Mouse (Mus musculus): ENCODE measurements around the gene Pigl.
"Not testable (repeated sequence)": the region's sequence is repeated elsewhere in the genome, so short reads cannot be mapped to it uniquely, and the experiment has no call there.

The Pigl gene

DNA sequence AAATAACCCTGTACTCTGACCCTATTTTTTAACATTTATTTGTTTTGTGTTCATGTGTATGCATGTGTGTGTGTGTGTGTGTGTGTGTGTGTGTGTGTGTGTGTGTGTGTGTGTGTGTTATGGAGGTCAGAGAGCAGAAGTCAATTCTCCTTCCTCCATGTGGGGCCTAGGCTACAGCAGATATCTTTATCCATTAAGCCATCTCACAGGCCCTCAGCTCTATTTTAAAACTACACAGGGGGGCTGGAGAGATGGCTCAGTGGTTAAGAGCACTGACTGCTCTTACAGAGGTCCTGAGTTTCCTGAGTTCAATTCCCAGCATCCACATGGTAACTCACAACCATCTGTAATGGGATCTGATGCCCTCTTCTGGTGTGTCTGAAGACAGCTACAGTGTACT lies 9.0 kb downstream of the Pigl start:
- in situ Hi-C loops (cut with MboI, MseI): not testable (repeated sequence)

DNA sequence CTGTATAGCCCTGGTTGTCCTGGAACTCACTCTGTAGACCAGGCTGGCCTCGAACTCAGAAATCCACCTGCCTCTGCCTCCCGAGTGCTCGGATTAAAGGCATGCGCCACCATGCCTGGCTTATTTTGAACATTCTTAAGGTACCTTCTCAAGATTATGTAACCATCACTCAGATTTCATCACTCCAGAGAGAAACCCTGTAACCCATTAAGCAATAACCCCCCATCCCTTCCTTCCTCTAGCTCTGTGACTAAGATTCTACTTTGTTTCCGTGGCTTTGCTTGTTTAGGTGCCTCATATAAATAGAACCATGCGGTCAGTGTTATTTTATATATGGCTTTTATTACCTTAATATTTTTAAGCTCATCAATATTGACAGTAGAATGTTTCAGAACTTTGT lies 12.2 kb downstream of the Pigl start:
- in situ Hi-C loops (cut with MboI, MseI): loop anchor here (10.0 kb wide), 1 partner anchor 54 kb away; no protein-coding TSS in a partner anchor

DNA sequence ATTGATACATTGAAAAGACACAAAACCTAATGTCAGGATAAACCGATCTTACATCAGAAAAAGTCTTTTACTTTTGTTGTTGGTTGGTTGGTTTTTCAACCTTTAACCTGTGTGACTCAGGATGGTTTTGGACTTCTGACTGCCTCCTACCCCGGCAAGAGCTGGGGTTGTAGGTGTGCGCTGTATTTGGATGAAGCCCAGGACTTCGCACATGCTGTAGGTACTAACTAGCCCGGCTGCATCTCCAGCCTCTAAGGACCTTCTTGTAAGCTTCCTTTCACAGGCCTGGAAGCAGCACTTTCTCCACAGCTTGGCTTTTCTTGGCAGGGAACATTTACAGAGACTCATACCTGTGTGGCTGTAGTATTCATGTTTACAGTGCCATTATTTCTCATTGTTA lies 15.3 kb downstream of the Pigl start:
- in situ Hi-C loops (cut with MboI, MseI): loop anchor here (10.0 kb wide), 1 partner anchor 51 kb away; no protein-coding TSS in a partner anchor

DNA sequence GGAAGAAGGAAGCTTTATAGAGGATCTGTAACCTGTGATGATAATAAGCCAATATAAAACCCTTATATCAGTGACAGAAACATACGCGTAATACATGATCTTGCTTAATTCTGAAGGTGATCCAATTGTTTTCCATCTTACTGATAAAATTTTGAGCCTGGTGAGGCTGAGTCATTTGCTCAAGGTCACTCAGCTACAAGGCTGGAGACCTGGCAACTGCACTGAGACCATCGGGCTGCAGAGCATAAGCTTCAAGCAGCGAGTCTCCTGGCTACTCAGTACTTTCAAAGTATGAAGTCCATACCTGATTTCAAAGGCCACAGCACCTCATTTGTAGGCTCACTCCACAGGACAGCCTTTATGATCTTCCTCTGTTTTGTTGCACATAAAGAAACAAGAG lies 17.9 kb downstream of the Pigl start:
- in situ Hi-C loops (cut with MboI, MseI): loop anchor here (10.0 kb wide), 1 partner anchor 49 kb away; no protein-coding TSS in a partner anchor

DNA sequence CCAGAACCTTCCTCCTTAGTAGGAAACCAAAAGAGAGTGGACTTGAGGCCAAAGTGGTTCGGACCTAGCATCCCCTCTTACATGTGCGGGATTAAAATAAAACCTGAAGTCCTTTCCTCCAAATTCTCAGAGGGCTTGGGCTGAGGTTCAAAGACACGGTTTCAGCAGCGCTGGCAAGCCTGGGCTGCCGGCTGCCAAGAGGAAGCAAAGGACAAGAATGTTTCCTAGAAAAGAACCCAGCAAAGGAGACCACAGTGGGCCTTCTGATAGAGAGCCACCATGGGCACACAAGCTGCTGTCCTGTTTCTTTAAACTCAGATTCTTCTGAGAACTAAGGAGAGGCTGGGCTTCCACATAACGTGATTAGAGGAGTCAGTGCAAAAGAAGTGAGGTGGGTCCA lies 20.7 kb downstream of the Pigl start:
- in situ Hi-C loops (cut with MboI, MseI): loop anchor here (10.0 kb wide), 1 partner anchor 46 kb away; no protein-coding TSS in a partner anchor

DNA sequence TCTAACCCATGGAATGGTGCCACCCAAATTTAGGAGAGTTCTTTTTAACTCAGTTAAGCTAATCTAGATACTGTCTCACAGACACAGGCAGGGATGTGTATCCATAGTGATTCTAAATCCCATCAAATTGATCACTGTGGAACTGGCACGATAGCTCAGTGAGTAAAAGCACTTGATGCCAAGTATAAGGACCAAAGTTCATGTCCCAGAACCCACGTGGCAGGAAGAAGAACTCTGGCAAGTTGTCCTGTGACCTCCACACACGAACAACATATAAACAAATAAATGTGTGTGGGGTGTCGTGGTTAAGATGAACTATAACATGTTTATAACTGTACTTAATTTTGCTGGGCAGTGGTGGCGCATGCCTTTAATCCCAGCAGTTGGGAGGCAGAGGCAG lies 21.3 kb downstream of the Pigl start:
- in situ Hi-C loops (cut with MboI, MseI): loop anchor here (10.0 kb wide), 1 partner anchor 45 kb away; no protein-coding TSS in a partner anchor

DNA sequence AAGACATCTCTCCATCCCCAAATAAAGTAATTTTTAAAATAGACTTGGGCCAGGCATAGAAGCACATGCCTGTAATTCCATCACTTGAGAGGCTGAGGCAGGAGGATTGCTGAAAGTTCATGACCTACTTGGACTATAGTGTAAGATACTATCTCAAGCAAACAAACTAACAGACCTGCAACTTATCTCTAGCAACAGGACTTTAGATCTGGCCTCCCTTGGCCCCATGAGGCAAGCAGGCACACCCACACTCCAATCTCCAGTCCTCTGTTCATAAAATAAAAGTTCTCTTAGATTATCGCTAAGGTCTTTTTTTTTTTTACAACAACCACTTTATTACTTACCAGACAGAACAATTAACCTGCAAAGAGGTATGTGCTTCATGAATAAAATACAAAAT lies 28.7 kb downstream of the Pigl start:
- in situ Hi-C loops (cut with MboI, MseI): no loop called here

DNA sequence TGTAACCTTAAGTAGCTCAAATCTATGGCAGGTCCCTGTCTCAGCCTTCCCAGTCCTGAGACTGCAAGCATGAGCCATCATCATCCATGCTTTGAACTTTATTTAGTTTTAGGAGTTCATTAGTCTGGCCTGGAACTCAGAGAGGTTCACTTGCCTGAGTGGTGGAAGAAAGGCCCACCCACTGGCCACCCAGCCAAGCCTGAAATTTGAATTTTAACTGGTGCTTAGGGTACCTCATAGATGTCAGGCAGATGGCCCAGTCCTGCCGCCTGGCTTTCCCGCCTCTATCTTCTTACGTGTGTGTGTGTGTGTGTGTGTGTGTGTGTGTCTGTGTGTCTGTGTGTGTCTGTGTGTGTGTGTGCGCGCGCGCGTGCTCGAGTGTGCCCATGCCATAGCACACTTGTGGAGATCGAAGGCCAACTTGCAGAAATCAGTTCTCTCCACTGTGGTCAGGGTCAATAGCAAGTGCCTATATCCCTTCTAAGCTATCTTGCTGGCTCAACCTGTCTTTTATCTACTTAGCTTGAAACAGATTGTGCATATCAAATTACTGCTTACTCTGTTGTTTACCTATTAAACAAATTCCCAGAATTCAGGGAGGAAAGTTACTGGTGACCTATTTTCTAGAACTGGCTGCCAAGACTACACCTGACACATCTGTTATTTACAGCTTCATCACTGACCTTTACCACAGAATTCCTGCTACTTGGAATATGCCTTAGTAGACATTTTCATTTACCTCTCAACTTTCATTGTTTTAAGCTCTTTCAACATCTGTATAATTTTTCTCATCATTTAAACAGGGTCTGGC lies 29.5 kb downstream of the Pigl start:
- in situ Hi-C loops (cut with MboI, MseI): no loop called here

DNA sequence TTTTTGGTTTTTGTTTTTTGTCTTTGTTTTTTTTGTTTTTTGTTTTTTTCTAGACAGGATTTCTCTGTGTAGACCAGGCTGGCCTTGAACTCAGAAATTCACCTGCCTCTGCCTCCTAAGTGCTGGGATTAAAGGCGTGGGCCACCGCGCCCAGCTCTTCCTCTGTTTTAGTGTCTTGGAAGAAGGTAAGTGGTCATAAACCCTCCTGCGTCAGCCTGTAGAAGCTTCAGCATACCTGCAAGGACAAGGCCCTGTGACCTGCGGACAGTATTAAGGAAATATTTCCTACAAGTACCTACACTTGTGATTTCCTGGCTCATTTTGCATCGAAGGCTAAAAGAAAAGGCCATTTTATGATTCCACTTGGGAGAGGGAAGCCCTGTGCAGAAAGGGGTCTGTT lies 35.4 kb downstream of the Pigl start:
- in situ Hi-C loops (cut with MboI, MseI): no loop called here

DNA sequence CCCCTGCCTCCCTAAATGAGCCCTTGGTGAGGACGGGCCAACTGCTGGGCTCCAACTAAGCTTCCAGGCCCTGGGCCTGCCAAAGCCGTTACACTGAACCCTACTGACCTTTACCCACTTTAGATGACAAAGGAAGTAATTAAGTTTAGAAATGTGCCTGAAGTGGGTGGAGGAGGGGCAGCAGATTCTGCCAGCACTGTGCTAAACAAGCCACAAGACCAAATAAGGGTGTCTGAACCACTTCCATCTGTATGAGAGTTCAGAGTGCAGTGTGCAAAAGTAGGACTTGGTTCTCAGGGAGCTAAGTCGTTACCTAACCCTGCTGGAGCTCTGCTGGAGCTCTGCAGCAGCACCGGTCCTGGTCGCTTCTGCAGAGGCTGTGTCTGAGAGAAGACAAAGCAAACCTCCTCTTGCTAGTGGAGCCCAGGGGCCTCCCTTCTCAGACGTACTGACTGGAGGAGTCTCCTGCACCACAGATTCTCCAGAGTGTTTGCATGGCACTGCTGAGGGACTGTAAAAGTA lies 36.6 kb downstream of the Pigl start:
- in situ Hi-C loops (cut with MboI, MseI): no loop called here

DNA sequence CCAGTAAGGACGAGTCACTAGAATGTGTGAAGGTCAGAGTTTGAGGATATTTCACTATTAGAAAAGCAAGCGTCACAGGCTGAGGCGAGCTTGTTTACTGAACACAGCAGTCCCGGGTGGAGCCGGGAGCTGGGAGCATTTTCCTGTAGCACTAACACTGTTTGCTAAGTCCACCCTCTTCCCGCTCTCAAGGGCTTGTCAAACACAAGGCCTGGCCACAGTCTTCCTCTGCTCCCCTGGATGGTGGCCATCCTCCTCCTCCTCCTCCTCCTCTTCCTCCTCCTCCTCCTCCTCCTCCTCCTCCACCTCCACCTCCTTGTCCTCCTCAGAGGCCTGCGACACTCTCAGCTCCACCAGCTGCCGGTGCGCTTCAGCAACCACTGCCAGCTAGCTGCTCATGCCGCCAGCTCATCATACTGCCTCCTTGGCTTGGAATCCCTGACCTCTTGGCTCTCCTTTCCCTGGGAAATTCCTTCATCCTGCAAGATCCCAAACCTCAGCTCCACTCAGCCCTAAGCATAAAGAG lies 37.1 kb downstream of the Pigl start:
- in situ Hi-C loops (cut with MboI, MseI): no loop called here

DNA sequence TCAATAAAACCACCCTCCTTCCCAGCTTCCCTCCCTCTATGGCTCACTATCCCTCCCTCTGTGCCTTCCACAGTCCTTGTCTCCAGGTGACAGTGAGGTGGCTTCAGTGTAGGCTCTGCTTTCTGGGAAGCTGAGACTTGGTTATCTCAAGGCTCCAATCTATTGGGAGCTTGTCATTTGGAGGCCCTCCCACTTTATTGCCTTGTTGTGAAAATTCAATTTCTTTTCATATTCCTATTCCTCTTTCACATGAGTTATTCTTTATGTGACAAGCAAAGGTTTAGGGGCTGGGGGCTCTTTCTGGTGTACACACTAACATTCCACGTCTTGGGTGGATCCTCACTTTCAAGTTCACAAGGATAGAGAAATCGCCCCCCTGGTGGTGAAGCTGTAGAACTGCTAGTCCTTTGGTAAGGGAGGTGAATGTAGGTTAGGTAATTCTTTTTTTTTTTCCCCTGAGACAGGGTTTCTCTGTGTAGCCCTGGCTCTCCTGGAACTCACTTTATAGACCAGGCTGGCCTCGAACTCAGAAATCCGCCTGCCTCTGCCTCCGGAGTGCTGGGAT lies 38.0 kb downstream of the Pigl start:
- in situ Hi-C loops (cut with MboI, MseI): no loop called here

DNA sequence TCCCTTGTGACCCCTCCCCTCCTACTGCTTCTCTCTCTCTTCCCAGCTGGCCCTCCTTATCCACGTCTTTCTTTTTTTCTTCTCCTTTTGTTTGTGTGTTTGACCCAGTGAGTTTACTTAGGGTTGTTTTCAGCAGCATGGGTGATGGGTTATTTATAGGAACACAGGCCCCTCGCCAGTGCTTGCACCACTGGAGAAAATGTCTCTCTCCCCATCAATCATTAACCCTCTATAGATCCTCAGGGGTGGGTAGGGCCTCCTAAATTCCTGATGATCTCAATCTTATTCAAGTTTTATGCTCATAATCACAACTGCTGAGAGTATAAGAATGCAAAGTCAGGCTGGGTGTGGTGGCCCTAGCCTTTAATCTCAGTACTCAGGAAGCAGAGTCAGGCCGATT lies 38.9 kb downstream of the Pigl start:
- in situ Hi-C loops (cut with MboI, MseI): no loop called here

DNA sequence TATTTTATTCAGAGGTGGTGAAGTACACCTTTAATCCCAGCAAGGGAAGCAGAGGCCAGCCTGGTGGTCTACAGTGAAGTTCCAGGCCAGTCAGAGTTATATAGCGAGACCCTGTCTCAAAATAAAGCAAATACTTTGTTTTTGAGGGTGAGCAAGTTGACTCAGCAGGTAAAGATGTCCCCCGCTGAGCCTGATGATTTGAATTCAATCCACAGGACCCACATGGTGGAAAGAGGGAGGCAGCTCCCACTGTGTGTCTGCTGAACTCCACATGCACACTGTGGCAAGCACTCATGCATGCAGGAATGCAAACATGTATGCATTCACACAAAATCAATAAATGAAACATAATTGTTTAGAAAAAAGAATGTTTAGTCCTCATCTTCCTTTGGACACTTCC lies 40.5 kb downstream of the Pigl start:
- in situ Hi-C loops (cut with MboI, MseI): no loop called here

DNA sequence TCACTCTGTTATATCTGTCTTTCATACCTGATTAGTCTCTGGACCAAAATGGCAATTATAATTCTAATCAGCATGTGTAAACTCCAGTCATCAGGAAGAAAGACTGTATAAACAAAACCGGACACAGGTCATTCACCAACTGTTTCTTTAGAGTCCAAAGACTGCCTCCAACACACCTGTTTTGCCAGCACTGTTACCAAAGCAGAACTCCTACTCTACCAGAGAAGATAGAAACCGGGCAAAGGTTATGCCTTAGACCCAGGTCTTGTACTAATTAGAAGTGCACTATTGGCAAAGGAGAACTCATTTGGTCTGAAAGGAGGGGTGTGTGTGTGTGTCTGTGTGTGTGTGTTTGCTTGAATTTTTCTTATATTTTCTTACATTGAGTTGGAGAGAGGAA lies 42.3 kb downstream of the Pigl start:
- in situ Hi-C loops (cut with MboI, MseI): no loop called here

DNA sequence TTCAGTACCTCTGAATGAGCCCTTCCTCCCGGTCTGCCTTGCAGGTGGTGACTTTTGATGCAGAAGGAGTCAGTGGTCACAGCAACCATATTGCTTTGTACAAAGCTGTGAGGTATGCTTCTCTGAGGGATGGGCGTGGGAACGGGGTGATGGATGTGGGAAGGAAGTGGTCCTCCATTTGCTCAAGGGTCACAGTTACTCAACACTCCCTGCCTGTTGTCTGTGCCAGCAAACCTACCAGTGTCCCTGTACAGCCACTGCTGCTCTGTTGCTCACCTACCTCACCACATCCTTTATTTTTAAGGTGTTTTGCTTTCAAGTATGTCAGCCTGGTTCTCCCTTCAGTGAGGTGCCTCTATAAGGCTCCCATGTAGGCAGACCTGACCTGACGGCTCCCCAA lies 49.4 kb downstream of the Pigl start:
- in situ Hi-C loops (cut with MboI, MseI): no loop called here

DNA sequence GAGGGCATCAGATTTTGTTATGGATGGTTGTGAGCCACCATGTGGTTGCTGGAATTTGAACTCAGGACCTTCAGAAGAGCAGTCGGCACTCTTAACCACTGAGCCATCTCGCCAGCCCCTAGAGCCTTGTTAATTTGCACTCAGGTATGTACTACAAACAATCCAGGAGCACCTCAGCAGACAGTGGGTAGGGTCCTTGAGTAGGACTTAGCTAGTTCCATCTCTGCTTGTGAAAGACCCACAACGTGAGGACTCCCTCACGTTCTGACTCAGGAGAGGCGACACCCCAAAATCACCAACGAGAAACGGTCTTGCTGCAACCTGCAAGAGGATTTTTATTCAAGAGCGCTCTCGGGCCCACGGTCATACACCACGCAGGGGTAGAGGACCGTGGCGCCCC lies 50.1 kb downstream of the Pigl start:
- in situ Hi-C loops (cut with MboI, MseI): not testable (repeated sequence)

DNA sequence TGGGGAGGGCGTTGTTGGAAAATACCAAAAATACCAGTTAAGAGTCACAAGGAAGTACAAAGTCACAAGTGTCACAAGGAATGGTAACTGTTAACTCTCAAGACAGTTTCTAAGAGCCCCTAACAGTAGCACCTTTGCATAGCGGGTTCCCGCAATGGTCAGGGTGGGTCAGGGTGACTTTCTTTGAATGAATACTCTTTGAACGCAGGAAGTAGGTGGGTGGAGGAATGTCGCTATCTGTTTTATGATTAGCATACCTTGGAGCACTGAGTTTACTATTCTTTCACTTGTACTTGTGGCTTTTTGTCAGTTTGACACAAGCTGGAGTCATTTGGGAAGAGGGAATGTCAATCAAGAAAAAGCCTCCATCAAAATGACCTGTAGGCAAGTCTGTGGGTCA lies 50.6 kb downstream of the Pigl start:
- in situ Hi-C loops (cut with MboI, MseI): not testable (repeated sequence)

DNA sequence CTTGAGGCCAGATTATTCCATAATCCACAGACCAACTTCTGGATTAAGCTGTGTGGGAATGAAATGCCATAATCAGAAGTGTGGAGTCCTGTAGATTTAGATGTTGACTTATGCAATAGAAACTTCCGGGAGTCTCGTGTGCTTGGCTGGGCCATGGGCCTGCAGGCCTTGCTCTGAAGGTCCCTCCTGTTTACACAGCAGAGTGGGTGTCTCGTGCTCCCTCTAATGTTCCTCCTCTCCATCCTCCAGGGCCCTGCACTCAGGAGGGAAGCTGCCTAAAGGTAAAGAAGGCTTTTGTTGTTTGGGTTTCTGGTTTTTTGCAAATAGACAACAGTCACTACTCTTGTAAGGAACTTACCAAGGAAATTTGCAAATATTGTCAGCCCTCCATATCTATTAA lies 51.3 kb downstream of the Pigl start:
- in situ Hi-C loops (cut with MboI, MseI): no loop called here

DNA sequence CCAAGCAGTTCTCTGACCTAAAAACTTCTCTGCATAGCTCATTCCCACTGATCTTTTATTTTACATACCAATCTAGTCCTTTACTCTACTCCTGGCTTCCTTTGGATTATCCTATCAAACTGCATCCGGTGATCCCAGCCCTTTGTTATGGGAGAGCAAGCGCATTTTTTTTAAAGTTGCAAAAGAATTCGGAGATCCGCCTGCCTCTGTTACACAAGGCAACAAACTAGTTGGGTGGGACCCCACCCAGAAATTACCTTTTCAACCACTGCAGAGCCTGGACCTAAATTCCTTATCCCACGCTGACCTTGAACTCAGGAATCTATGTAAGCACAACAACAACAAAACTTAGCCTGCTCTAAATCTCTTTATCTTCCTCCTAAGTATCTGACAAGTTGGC lies 52.7 kb downstream of the Pigl start:
- in situ Hi-C loops (cut with MboI, MseI): no loop called here

DNA sequence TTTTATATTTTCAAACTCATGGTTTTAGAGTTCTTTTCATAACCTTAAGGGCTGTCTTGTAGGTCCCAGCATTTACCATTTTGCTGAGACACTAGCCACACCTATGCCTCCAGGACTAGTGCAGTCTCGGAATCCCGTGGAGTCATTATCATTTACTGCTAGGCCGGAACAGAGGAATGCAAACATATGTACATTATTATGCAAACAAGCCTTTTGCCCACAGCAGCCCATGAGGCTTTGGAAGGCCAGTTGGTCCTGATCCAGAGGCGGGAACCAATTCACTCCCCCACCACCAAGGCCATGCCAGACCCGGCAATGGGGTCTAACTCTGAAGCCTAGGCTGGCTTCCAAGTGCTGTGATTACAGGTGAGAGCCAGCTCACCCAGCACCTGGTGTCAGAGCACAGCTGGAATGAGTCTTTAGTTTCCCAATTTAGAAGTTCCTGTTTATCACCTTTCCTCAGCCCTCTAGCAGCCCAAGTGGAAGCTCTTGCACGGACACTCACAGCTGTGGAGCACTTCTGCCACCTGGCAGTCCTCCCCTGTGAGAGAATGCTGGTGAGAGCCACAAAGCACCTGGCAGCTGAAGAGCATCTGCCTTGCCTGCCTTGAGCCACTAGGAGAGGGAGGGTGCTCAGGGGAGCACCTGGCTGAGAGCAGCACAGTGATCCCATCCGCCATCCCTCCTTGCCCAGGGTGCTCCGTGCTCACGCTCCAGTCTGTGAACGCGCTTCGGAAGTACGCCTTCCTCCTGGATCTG lies 53.4 kb downstream of the Pigl start:
- in situ Hi-C loops (cut with MboI, MseI): no loop called here

DNA sequence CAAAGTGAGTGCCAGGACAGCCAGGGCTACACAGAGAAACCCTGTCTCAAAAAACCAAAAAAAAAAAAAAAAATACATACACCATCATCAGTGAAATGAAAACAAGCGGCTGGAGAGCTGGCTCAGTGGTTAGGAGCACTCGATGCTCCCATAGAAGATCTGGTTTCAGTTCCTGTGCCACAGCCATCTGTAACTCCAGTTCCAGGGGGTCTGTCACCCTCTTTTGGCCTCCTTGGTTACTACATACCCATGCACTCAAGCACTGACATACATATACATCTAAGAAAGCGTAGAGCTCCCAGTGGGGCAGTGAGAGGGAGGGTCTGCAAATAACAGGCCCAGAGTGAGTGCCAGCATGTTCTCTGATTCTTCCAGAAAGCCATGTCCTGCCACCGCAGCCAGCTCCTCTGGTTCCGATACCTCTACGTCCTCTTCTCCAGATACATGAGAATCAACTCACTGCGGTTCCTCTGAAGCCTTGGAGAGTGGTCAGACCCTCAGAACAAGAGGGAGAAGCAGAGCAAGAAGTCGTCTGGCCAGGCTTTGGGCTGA lies 54.3 kb downstream of the Pigl start:
- in situ Hi-C loops (cut with MboI, MseI): no loop called here
